Mouse (Mus musculus) T-helper 1 cell (primary cell): ENCODE data around the gene Sync.

Experiments used
- in situ Hi-C: fragments of 300-600 bp; cut with MboI, MseI; formaldehyde crosslinking; loops from one replicate; pipeline ENCODE4 v1.15.1; 2025; ENCODE audit warnings: high pct_unique_total_duplicates

Gene Sync

DNA sequence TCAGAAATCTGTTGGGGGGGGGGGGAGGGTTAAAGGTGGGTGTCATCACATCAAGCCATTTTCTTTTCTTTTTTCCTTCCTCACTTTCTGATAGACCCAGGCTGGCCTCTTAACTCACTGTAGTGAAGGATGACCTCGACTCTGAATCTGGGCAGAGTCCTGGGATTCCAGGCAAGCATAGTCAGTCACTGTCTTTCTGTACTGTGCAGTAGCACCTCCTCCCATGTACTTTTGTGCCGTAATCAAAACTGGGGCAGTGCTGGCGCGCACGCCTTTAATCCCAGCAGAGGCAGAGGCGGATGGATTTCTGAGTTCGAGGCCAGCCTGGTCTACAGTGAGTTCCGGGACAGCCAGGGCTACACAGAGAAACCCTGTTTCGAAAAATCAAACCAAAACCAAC is 16.4 kb downstream of the Sync start:
- in situ Hi-C loops = no loop called here

DNA sequence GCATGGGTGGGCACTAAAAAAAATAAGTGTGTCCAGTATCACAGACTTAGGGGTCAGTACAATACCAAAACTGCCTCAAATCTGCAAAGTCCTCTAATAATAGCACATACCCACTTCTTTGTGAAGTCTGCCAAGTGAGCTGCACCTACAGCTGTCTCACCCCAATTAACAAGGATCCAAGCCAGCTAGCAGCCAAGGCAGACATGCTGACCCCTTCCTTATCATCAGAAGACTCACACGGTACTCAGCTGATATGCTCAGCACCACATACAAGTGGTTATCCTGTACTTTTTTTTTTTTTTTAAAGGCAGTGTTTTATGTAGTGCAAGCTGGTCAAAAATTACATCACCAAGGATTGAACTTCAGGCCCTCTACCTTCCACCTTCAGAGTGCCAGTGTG is 16.9 kb downstream of the Sync start:
- in situ Hi-C loops = no loop called here

- in situ Hi-C loops = no loop called here
Observed at GRCm38 (mm10) chr4:129307936-129308335, 20.5 kb downstream of the Sync start.

DNA sequence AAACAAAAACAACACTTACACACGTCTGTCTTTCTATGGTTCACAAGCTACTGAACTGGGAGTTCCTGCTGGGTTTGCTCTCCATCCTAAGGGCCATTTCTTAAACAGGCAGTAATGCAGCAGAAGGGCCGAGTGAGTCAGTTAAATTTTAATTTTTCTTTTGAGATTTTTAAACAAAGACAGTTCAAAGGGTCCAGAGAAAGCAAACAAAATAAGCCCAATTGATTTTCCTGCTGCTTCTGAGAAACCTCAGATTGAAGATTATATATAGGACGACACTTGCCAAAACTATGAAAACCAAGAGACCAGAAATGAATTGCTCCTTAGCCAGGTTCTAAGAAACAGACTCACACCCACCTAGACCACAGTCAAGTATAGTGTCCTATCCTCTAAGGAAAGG is 26.5 kb downstream of the Sync start:
- in situ Hi-C loops = no loop called here

DNA sequence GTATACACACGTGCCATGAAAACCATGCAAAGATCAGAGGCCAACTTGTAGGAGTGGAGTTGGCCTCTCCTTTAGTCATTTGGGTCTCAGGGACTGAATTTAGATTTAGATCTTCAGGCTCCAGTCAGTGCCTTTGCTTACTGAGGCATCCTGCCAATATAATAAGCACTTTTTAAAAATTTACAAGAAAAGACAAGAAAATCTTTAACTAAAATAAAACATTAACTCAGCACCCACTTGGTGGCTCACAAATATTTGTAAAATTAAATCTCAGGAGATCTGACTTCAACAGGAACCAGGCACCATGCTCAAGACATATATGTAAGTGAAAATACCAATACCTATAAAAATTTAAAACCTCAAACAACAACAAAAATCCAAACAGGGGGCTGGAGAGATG is 33.5 kb downstream of the Sync start:
- in situ Hi-C loops = no loop called here

DNA sequence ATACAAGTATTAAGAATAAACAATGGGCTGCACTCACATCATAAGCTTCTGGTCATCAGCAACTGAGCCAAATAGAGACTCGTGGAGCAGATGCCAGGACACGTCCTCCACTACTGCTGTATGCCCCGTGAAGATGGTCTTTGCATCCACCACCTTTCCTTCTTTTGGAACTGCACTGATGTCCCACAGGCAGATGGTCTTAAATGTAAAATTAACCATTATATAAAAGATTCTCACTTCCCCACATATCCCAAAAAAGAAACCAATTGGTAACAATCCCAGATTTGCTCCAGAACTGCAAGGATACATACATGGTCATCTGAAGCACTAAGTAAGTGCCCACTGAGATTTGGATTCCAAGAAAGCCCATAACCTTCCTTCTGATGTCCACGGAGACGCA is 34.6 kb downstream of the Sync start:
- in situ Hi-C loops = no loop called here

- in situ Hi-C loops = no loop called here
Observed at GRCm38 (mm10) chr4:129323491-129323890, 36.1 kb downstream of the Sync start.

DNA sequence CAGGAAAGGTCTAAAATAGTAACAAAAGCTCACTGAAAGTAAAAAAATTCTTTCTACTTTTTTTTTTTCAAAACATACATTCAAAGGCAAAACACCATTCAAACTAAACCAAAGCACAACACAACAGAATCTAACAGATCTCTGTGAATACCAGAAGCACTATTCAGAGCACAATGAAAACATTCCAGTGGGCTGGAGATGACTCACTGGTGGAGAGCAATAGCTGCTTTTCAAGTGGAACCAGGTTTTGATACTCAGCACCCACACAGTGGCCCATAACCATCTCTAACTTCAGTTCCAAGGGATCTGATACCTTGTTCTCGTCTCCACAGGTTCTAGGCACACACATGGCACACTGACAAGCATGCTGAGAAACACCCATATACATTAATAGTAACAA is 37.3 kb downstream of the Sync start:
- in situ Hi-C loops = no loop called here

- in situ Hi-C loops = no loop called here
Observed at GRCm38 (mm10) chr4:129326191-129326590, 38.8 kb downstream of the Sync start.

- in situ Hi-C loops = no loop called here
Observed at GRCm38 (mm10) chr4:129332846-129333245, 45.4 kb downstream of the Sync start.

GRCm38 (mm10) chr4:129334677-129335215 is 47.3 kb downstream of the Sync start:
- in situ Hi-C loops = no loop called here

- in situ Hi-C loops = no loop called here
Observed at GRCm38 (mm10) chr4:129335216-129336074, 48.0 kb downstream of the Sync start, which contains the start of the genes Rbbp4 and Zbtb8os. Gene Rbbp4 (minus strand): TSS chr4:129335370. Gene Zbtb8os (plus strand): TSS chr4:129335695.

- in situ Hi-C loops = no loop called here
Observed at GRCm38 (mm10) chr4:129336291-129336690, 48.9 kb downstream of the Sync start.

DNA sequence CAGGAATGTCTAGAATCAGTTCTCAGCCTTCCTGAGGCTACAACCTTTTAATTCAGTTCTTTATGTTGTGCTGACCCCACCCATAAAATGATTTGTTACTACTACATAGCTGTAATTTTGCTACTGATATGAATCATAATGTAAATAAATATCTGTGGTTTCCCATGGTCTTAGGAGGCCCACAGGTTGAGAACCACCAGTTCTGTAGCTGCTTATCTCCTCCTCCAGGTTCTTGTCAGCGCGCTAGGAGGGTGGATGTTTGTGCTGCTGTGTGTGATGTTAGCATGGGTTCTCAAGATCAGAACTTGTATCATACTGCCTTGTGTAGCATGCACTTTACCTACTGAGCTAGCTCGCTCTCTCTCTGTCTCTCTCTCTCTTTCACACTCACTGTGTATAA is 52.3 kb downstream of the Sync start:
- in situ Hi-C loops = loop anchor here (5.0 kb wide), 1 partner anchor 118 kb away; no protein-coding TSS in a partner anchor

- in situ Hi-C loops = loop anchor here (5.0 kb wide), 1 partner anchor 115 kb away; no protein-coding TSS in a partner anchor
Observed at GRCm38 (mm10) chr4:129341888-129342287, 54.5 kb downstream of the Sync start.

DNA sequence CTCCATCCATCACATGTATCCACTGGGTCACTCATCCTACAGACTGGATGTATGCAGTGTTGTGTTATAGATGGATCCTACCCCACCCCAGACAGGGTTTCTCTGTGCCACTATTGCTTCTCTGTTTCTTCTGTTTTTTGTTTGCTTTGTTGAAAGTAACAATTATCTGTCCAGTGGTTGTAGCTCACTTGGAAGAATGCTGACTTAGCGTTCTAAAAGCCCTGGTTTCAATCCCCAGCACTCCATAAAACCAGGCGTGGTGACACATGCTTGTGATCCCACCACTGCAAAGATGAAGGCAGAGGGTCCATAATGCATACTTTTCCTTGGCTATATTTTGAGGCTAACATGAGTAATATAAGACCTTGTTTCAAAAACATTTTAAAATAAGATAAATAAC is 55.3 kb downstream of the Sync start:
- in situ Hi-C loops = loop anchor here (5.0 kb wide), 1 partner anchor 115 kb away; no protein-coding TSS in a partner anchor

DNA sequence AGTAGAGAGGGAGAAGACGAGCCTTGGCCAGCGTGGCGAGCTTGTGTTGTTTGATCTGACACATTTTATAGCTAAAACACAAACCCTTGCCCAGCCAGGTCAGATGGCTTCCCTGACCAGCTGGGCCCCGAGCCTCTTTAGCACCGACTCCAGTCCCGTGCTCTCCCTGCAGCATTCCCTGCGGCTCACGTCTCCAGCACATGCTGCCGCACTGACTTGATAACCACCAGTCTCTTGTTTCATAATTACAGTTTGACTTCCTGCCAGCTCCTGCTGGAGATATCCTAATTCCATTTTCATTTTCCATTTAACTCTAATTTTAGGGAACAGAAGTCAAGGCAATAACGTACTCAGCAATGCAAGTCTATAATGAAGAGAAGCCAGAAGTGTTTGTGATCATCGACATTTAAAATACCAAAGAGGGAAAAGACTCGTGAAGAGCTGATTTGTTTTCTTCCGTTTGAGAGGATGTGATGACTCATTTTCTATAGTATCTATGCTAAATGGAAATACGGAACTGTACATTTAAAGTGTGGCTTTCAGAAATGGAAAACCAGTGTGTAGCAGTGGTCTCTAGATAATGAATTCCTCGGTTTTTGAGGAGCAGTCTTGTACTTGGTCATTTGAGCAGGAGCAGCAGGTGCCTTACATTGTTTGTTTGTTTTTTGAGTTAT is 59.2 kb downstream of the Sync start:
- in situ Hi-C loops = no loop called here

DNA sequence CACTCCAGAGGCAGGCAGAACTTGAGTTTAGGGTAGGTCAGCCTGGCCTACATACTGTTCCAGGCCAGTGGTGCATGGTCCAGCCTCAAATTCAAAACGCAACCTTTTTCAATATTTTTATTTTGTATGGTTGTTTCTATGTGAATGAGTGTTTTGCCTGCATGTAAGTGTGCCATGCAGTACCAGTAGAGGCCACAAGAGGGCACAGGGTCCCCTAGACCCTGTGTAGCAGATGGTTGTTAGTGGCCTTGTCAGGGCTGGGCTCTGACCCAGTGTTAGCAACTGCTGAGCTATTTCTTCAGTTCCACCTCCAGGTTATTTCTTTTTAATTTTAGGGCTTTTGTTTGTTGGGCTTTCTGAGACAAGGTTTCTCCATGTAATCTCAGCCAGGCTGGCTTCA is 63.2 kb downstream of the Sync start:
- in situ Hi-C loops = no loop called here

DNA sequence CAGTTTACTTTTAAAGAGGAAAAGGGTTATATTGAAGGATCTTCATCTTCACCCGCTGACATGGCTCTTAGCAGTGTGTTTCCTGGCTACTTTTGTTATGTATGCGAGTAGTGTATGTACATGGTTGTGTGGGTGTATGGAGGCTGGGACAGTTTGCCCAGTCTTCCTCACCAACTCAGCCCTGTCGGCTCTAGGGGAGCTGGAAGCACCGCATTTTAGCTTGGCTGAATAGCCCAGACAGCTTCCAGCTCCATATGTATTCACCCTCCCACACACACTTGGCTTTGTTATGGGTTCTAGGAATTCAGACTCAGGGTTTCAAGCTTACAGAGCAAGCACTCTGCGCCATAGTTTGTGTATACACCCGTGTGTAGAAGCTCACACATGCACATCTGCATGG is 63.7 kb downstream of the Sync start:
- in situ Hi-C loops = no loop called here

- in situ Hi-C loops = no loop called here
Observed at GRCm38 (mm10) chr4:129353176-129353575, 65.8 kb downstream of the Sync start.

- in situ Hi-C loops = no loop called here
Observed at GRCm38 (mm10) chr4:129354236-129354635, 66.8 kb downstream of the Sync start.

DNA sequence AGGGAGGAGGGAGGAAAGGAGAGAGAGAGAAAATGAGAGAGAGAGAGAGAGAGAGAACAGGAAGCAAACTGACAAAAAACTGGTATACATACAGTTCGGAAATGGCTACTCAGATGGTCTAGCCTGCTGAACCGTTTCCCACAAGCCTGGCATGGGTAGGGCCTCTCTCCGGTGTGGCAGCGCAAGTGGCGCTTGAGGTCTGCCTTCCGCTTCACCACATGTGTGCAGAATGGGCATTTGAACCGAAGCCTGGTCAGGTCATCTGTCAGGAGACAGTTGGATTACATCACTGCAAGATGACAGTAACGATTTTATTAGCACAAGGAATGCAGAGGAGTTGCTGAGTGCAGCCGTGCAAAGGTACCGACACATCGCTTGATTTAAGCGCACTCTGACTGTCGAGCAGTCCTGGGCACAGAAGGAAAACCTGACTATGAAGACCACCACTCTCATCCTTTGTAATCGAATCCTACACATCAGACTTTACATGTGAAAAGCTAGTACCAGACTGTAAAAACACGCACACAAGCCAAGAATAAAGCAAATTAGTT is 70.3 kb downstream of the Sync start:
- in situ Hi-C loops = no loop called here
